Mouse (Mus musculus): Measurements from ENCODE around the gene Wfdc3. TPM values are rescaled to one million over a fixed set of nuclear protein-coding genes. Genes with fewer than 3 reads are reported as not detected.

Wfdc3 gene
- polyA plus RNA-seq, 1 experiment = 0.41 TPM

- no peak overlapping the region for H3ac ChIP-seq (ENCODE audit: control insufficient read depth, insufficient read length)
- no peak overlapping the region for H3K4me3 ChIP-seq
- H3K79me2 ChIP-seq (ENCODE audit: control insufficient read depth, insufficient read depth) = no peaks in the 10 kb centered on the region
- H3K4me2 ChIP-seq (ENCODE audit: low read depth) = no peak overlapping the region
- H3K27me3 ChIP-seq (ENCODE audit: control insufficient read depth, insufficient read depth, insufficient read length) = no peaks in the 10 kb centered on the region
- peaks cover 73% of the 10 kb centered on the region for H3K36me3 ChIP-seq (ENCODE audit: control insufficient read depth, insufficient read depth)
- TF ChIP-seq TCF3 (IDR thresholded peaks at IDR 0.05; ENCODE audit: insufficient read length, low read depth) = no peak
- no peak for TF ChIP-seq POLR2AphosphoS2 (IDR thresholded peaks at IDR 0.05; ENCODE audit: insufficient read length, low read depth)
- TF ChIP-seq REST (IDR thresholded peaks at IDR 0.05; ENCODE audit: insufficient read depth, insufficient read length) = no peak
These were observed 13.0 kb upstream of the Wfdc3 start for GRCm38 (mm10) chr2:164758692-164759091.

- Histone ChIP-seq H3K4me3 (no peak overlapping the region), H3ac (ENCODE audit: control insufficient read depth, insufficient read length) (no peak overlapping the region), H3K4me2 (ENCODE audit: low read depth) (no peak overlapping the region), H3K27me3 (ENCODE audit: control insufficient read depth, insufficient read depth, insufficient read length) (no peaks in the 10 kb centered on the region), H3K79me2 (ENCODE audit: control insufficient read depth, insufficient read depth) (no peaks in the 10 kb centered on the region), H3K36me3 (ENCODE audit: control insufficient read depth, insufficient read depth) (peaks cover 75% of the 10 kb centered on the region)
- TF ChIP-seq MYOG (IDR thresholded peaks at IDR 0.05; ENCODE audit: control insufficient read depth in 1 of 3, insufficient read depth in 1 of 3, insufficient read length in 2 of 3, low read depth in 2 of 3) (no peak), USF1 (IDR thresholded peaks at IDR 0.05; ENCODE audit: low read depth) (no peak), TCF12 (IDR thresholded peaks at IDR 0.05; ENCODE audit: insufficient read depth, poor library complexity, severe bottlenecking) (no peak), MAX (IDR thresholded peaks at IDR 0.05; ENCODE audit: low read depth) (no peak), CEBPB (IDR thresholded peaks at IDR 0.05; ENCODE audit: insufficient read depth, poor library complexity, severe bottlenecking) (no peak), MYOD1 (IDR thresholded peaks at IDR 0.05; ENCODE audit: control insufficient read depth in 1 of 3, insufficient read length in 2 of 3, low read depth in 2 of 3) (no peak), POLR2AphosphoS2 (IDR thresholded peaks at IDR 0.05; ENCODE audit: insufficient read length, low read depth) (no peak), REST (IDR thresholded peaks at IDR 0.05; ENCODE audit: insufficient read depth, insufficient read length) (no peak), TCF3 (IDR thresholded peaks at IDR 0.05; ENCODE audit: insufficient read length, low read depth) (no peak), POLR2A (IDR thresholded peaks at IDR 0.05; ENCODE audit: insufficient read length, low read depth) (no peak), SRF (IDR thresholded peaks at IDR 0.05; ENCODE audit: control insufficient read depth, insufficient read length, low read depth) (no peak), E2F4 (IDR thresholded peaks at IDR 0.05; ENCODE audit: insufficient read depth) (no peak)
These were observed 12.1 kb upstream of the Wfdc3 start for GRCm38 (mm10) chr2:164757841-164758240.

- Histone ChIP-seq H3K79me2 (ENCODE audit: control insufficient read depth, insufficient read depth) (peaks cover 12% of the 10 kb centered on the region), H3K4me2 (ENCODE audit: low read depth) (no peak overlapping the region), H3ac (ENCODE audit: control insufficient read depth, insufficient read length) (no peak overlapping the region), H3K27me3 (ENCODE audit: control insufficient read depth, insufficient read depth, insufficient read length) (no peaks in the 10 kb centered on the region), H3K36me3 (ENCODE audit: control insufficient read depth, insufficient read depth) (peaks cover 60% of the 10 kb centered on the region), H3K4me3 (no peak overlapping the region)
- peak in 1 of 3 experiments; percentile 5 for TF ChIP-seq MYOD1 (IDR thresholded peaks at IDR 0.05; ENCODE audit: control insufficient read depth in 1 of 3, insufficient read length in 2 of 3, low read depth in 2 of 3)
- no peak for TF ChIP-seq TCF12 (IDR thresholded peaks at IDR 0.05; ENCODE audit: insufficient read depth, poor library complexity, severe bottlenecking)
These were observed 9.1 kb upstream of the Wfdc3 start for GRCm38 (mm10) chr2:164754800-164755199.

GRCm38 (mm10) chr2:164754105-164754504, 8.4 kb upstream of the Wfdc3 start:
- H3K4me2 ChIP-seq (ENCODE audit: low read depth) = no peak overlapping the region
- H3K27me3 ChIP-seq (ENCODE audit: control insufficient read depth, insufficient read depth, insufficient read length) = no peaks in the 10 kb centered on the region
- TF ChIP-seq MYOG (IDR thresholded peaks at IDR 0.05; ENCODE audit: control insufficient read depth in 1 of 3, insufficient read depth in 1 of 3, insufficient read length in 2 of 3, low read depth in 2 of 3) (no peak), POLR2A (IDR thresholded peaks at IDR 0.05; ENCODE audit: insufficient read length, low read depth) (no peak), USF1 (IDR thresholded peaks at IDR 0.05; ENCODE audit: low read depth) (no peak), POLR2AphosphoS2 (IDR thresholded peaks at IDR 0.05; ENCODE audit: insufficient read length, low read depth) (no peak), SRF (IDR thresholded peaks at IDR 0.05; ENCODE audit: control insufficient read depth, insufficient read length, low read depth) (no peak), MAX (IDR thresholded peaks at IDR 0.05; ENCODE audit: low read depth) (no peak), TCF3 (IDR thresholded peaks at IDR 0.05; ENCODE audit: insufficient read length, low read depth) (no peak), E2F4 (IDR thresholded peaks at IDR 0.05; ENCODE audit: insufficient read depth) (no peak), MYOD1 (IDR thresholded peaks at IDR 0.05; ENCODE audit: control insufficient read depth in 1 of 3, insufficient read length in 2 of 3, low read depth in 2 of 3) (no peak), CEBPB (IDR thresholded peaks at IDR 0.05; ENCODE audit: insufficient read depth, poor library complexity, severe bottlenecking) (no peak), REST (IDR thresholded peaks at IDR 0.05; ENCODE audit: insufficient read depth, insufficient read length) (no peak), TCF12 (IDR thresholded peaks at IDR 0.05; ENCODE audit: insufficient read depth, poor library complexity, severe bottlenecking) (no peak)
- H3K36me3 ChIP-seq (ENCODE audit: control insufficient read depth, insufficient read depth) = peaks cover 54% of the 10 kb centered on the region
- peaks cover 16% of the 10 kb centered on the region for H3K79me2 ChIP-seq (ENCODE audit: control insufficient read depth, insufficient read depth)
- no peak overlapping the region for H3K4me3 ChIP-seq
- H3ac ChIP-seq (ENCODE audit: control insufficient read depth, insufficient read length) = no peak overlapping the region

GRCm38 (mm10) chr2:164752454-164752853, 6.7 kb upstream of the Wfdc3 start:
- TF ChIP-seq CEBPB (IDR thresholded peaks at IDR 0.05; ENCODE audit: insufficient read depth, poor library complexity, severe bottlenecking) = no peak
- no peak for TF ChIP-seq TCF12 (IDR thresholded peaks at IDR 0.05; ENCODE audit: insufficient read depth, poor library complexity, severe bottlenecking)
- no peak for TF ChIP-seq MAX (IDR thresholded peaks at IDR 0.05; ENCODE audit: low read depth)
- no peak for TF ChIP-seq SRF (IDR thresholded peaks at IDR 0.05; ENCODE audit: control insufficient read depth, insufficient read length, low read depth)
- TF ChIP-seq MYOD1 (IDR thresholded peaks at IDR 0.05; ENCODE audit: control insufficient read depth in 1 of 3, insufficient read length in 2 of 3, low read depth in 2 of 3) = no peak
- TF ChIP-seq POLR2A (IDR thresholded peaks at IDR 0.05; ENCODE audit: insufficient read length, low read depth) = peak; percentile 32
- no peak for TF ChIP-seq TCF3 (IDR thresholded peaks at IDR 0.05; ENCODE audit: insufficient read length, low read depth)
- no peak for TF ChIP-seq USF1 (IDR thresholded peaks at IDR 0.05; ENCODE audit: low read depth)
- TF ChIP-seq POLR2AphosphoS2 (IDR thresholded peaks at IDR 0.05; ENCODE audit: insufficient read length, low read depth) = peak; percentile 33
- Histone ChIP-seq H3ac (ENCODE audit: control insufficient read depth, insufficient read length) (no peak overlapping the region), H3K4me2 (ENCODE audit: low read depth) (no peak overlapping the region), H3K79me2 (ENCODE audit: control insufficient read depth, insufficient read depth) (peaks cover 26% of the 10 kb centered on the region), H3K36me3 (ENCODE audit: control insufficient read depth, insufficient read depth) (peaks cover 52% of the 10 kb centered on the region), H3K27me3 (ENCODE audit: control insufficient read depth, insufficient read depth, insufficient read length) (no peaks in the 10 kb centered on the region), H3K4me3 (no peak overlapping the region)
